Mouse (Mus musculus) left cerebral cortex, adult 18-20 months (tissue): Measurements from ENCODE around the gene Cfap70. TPM values are rescaled to one million over a fixed set of nuclear protein-coding genes. Genes with fewer than 3 reads are reported as not detected.

ENCODE experiments used
- DNase-seq, 2 experiments: peaks; one replicate each; pipeline ENCODE4 v3.0.0; 2021 to 2022; ENCODE audit warnings: low spot score in 2 of 2, mixed read lengths in 1 of 2
- total RNA-seq, 2 experiments: library from RNA; stranded (reverse); gene quantifications; 2 replicates each; pipeline ENCODE4 v1.2.3; 2021

Cfap70 gene
- total RNA-seq, 2 experiments from 2014 or later, result 1.7 to 2.4 TPM

DNA sequence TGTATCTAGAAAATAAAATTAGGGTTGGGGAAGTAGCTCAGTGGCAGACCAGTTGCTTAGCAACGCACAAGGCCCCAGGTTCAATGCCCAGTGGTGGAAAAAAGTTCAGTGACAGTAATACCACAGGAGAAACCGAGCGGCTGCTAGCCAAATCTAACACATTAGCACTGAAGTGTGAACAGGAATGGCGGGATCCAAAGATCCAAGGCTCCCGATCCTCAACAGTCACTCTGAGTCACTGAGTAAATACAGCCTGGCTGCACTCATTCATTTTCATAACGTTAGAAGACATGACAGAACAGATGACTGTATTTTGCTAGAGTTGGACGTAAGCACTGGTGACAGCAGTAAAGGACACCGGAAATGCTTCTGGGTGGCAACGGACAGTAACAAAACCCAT is 106.1 kb downstream of the Cfap70 start:
- DNase-seq, result no peak

Other genes starting within 250 kb of the Cfap70 start
- gene Kcnk16, start 183.0 kb downstream of the Cfap70 start, total RNA-seq, result not detected
- gene Nudt13, start 157.5 kb downstream of the Cfap70 start, total RNA-seq, result 10 to 100 TPM; 18.4 to 23.4 TPM
- gene Ecd, start 104.1 kb downstream of the Cfap70 start, total RNA-seq, result 10 to 100 TPM; 32.4 to 39.2 TPM
- 10 to 100 TPM; 41.9 to 51.4 TPM for gene Fam149b, start 104.1 kb downstream of the Cfap70 start, total RNA-seq
- 10 to 100 TPM; 29.4 to 32.5 TPM for gene Dnajc9, start 63.3 kb downstream of the Cfap70 start, total RNA-seq
- 10 to 100 TPM; 34.1 to 35.1 TPM for gene Mrps16, start 58.6 kb downstream of the Cfap70 start, total RNA-seq
- 10 to 100 TPM; 70.5 to 78.1 TPM for gene Anxa7, start 27.9 kb upstream of the Cfap70 start, total RNA-seq
- under 1 TPM; 0.72 to 0.96 TPM for gene Mss51, start 44.7 kb upstream of the Cfap70 start, total RNA-seq
- gene Ppp3cb, start 94.3 kb upstream of the Cfap70 start, total RNA-seq, result 100 to 1,000 TPM; 282 to 285 TPM
- gene Usp54, start 188.8 kb upstream of the Cfap70 start, total RNA-seq, result 10 to 100 TPM; 39.4 to 44.2 TPM
- not detected for gene Myoz1, start 204.3 kb upstream of the Cfap70 start, total RNA-seq
- under 1 TPM; 0.21 to 0.28 TPM for gene Synpo2l, start 216.1 kb upstream of the Cfap70 start, total RNA-seq
- 100 to 1,000 TPM; 102 to 110 TPM for gene Sec24c, start 222.1 kb upstream of the Cfap70 start, total RNA-seq
- 10 to 100 TPM; 17.2 to 18.0 TPM for gene Fut11, start 242.7 kb upstream of the Cfap70 start, total RNA-seq